Mouse (Mus musculus): ENCODE results near the gene Cfap298. TPM values are rescaled to one million over a fixed set of nuclear protein-coding genes. Genes with fewer than 3 reads are reported as not detected.

Cfap298 gene
- polyA plus RNA-seq, 1 experiment = 58.9 TPM

- H3K36me3 ChIP-seq (ENCODE audit: control insufficient read depth, insufficient read depth, low read length, poor library complexity, severe bottlenecking) = no peaks in the 10 kb centered on the region
- no peak overlapping the region for H3K4me3 ChIP-seq (ENCODE audit: low read depth, low read length)
- H3K27ac ChIP-seq (ENCODE audit: insufficient read depth, low read length) = no peak overlapping the region
- no peaks in the 10 kb centered on the region for H3K27me3 ChIP-seq (ENCODE audit: control insufficient read depth, insufficient read depth, low read length, poor library complexity, severe bottlenecking)
- H3K4me1 ChIP-seq (ENCODE audit: control insufficient read depth, insufficient read depth, low read length) = no peaks in the 10 kb centered on the region
- TF ChIP-seq EP300 (IDR thresholded peaks at IDR 0.05; ENCODE audit: insufficient read depth, low read depth, low read length) (no peak), CTCF (IDR thresholded peaks at IDR 0.05; ENCODE audit: low read depth, low read length) (no peak), POLR2A (IDR thresholded peaks at IDR 0.05; ENCODE audit: insufficient read depth, low read length) (no peak)
- H3K9ac ChIP-seq (ENCODE audit: low read depth, poor library complexity, severe bottlenecking) = no peak overlapping the region
- H3K9me3 ChIP-seq (replicated peaks; ENCODE audit: control insufficient read depth, insufficient read depth, low read length, poor library complexity, severe bottlenecking) = no peaks in the 10 kb centered on the region
These were observed 31.6 kb downstream of the Cfap298 start for GRCm38 (mm10) chr16:90903300-90903699.

- Histone ChIP-seq H3K4me3 (ENCODE audit: low read depth, low read length) (no peak overlapping the region), H3K4me1 (ENCODE audit: control insufficient read depth, insufficient read depth, low read length) (no peaks in the 10 kb centered on the region), H3K9ac (ENCODE audit: low read depth, poor library complexity, severe bottlenecking) (no peak overlapping the region), H3K36me3 (ENCODE audit: control insufficient read depth, insufficient read depth, low read length, poor library complexity, severe bottlenecking) (no peaks in the 10 kb centered on the region), H3K27ac (ENCODE audit: insufficient read depth, low read length) (no peak overlapping the region), H3K27me3 (ENCODE audit: control insufficient read depth, insufficient read depth, low read length, poor library complexity, severe bottlenecking) (no peaks in the 10 kb centered on the region), H3K9me3 (replicated peaks; ENCODE audit: control insufficient read depth, insufficient read depth, low read length, poor library complexity, severe bottlenecking) (no peaks in the 10 kb centered on the region)
- TF ChIP-seq EP300 (IDR thresholded peaks at IDR 0.05; ENCODE audit: insufficient read depth, low read depth, low read length) = no peak
- TF ChIP-seq POLR2A (IDR thresholded peaks at IDR 0.05; ENCODE audit: insufficient read depth, low read length) = no peak
- TF ChIP-seq CTCF (IDR thresholded peaks at IDR 0.05; ENCODE audit: low read depth, low read length) = no peak
These were observed 33.5 kb downstream of the Cfap298 start for GRCm38 (mm10) chr16:90901364-90901763.

GRCm38 (mm10) chr16:90899498-90899897 lies 35.4 kb downstream of the Cfap298 start:
- no peak overlapping the region for H3K27ac ChIP-seq (ENCODE audit: insufficient read depth, low read length)
- H3K27me3 ChIP-seq (ENCODE audit: control insufficient read depth, insufficient read depth, low read length, poor library complexity, severe bottlenecking) = no peaks in the 10 kb centered on the region
- no peaks in the 10 kb centered on the region for H3K9me3 ChIP-seq (replicated peaks; ENCODE audit: control insufficient read depth, insufficient read depth, low read length, poor library complexity, severe bottlenecking)
- TF ChIP-seq EP300 (IDR thresholded peaks at IDR 0.05; ENCODE audit: insufficient read depth, low read depth, low read length) (0 out of 2 replicates have a peak, but pooled peaks have one; percentile 11), CTCF (IDR thresholded peaks at IDR 0.05; ENCODE audit: low read depth, low read length) (no peak)
- no peak overlapping the region for H3K9ac ChIP-seq (ENCODE audit: low read depth, poor library complexity, severe bottlenecking)
- no peaks in the 10 kb centered on the region for H3K4me1 ChIP-seq (ENCODE audit: control insufficient read depth, insufficient read depth, low read length)
- H3K36me3 ChIP-seq (ENCODE audit: control insufficient read depth, insufficient read depth, low read length, poor library complexity, severe bottlenecking) = no peaks in the 10 kb centered on the region
- H3K4me3 ChIP-seq (ENCODE audit: low read depth, low read length) = no peak overlapping the region

- Histone ChIP-seq H3K4me3 (ENCODE audit: low read depth, low read length) (no peak overlapping the region), H3K27ac (ENCODE audit: insufficient read depth, low read length) (no peak overlapping the region), H3K36me3 (ENCODE audit: control insufficient read depth, insufficient read depth, low read length, poor library complexity, severe bottlenecking) (no peaks in the 10 kb centered on the region), H3K4me1 (ENCODE audit: control insufficient read depth, insufficient read depth, low read length) (no peaks in the 10 kb centered on the region), H3K9ac (ENCODE audit: low read depth, poor library complexity, severe bottlenecking) (no peak overlapping the region), H3K27me3 (ENCODE audit: control insufficient read depth, insufficient read depth, low read length, poor library complexity, severe bottlenecking) (no peaks in the 10 kb centered on the region), H3K9me3 (replicated peaks; ENCODE audit: control insufficient read depth, insufficient read depth, low read length, poor library complexity, severe bottlenecking) (no peaks in the 10 kb centered on the region)
- TF ChIP-seq EP300 (IDR thresholded peaks at IDR 0.05; ENCODE audit: insufficient read depth, low read depth, low read length) (no peak), CTCF (IDR thresholded peaks at IDR 0.05; ENCODE audit: low read depth, low read length) (no peak), POLR2A (IDR thresholded peaks at IDR 0.05; ENCODE audit: insufficient read depth, low read length) (no peak)
These were observed 37.3 kb downstream of the Cfap298 start for GRCm38 (mm10) chr16:90897651-90898050.

- H3K36me3 ChIP-seq (ENCODE audit: control insufficient read depth, insufficient read depth, low read length, poor library complexity, severe bottlenecking) = no peaks in the 10 kb centered on the region
- H3K4me3 ChIP-seq (ENCODE audit: low read depth, low read length) = no peak overlapping the region
- TF ChIP-seq EP300 (IDR thresholded peaks at IDR 0.05; ENCODE audit: insufficient read depth, low read depth, low read length) (no peak), CTCF (IDR thresholded peaks at IDR 0.05; ENCODE audit: low read depth, low read length) (no peak), POLR2A (IDR thresholded peaks at IDR 0.05; ENCODE audit: insufficient read depth, low read length) (no peak)
- no peak overlapping the region for H3K27ac ChIP-seq (ENCODE audit: insufficient read depth, low read length)
- H3K9me3 ChIP-seq (replicated peaks; ENCODE audit: control insufficient read depth, insufficient read depth, low read length, poor library complexity, severe bottlenecking) = no peaks in the 10 kb centered on the region
- H3K27me3 ChIP-seq (ENCODE audit: control insufficient read depth, insufficient read depth, low read length, poor library complexity, severe bottlenecking) = no peaks in the 10 kb centered on the region
- H3K9ac ChIP-seq (ENCODE audit: low read depth, poor library complexity, severe bottlenecking) = no peak overlapping the region
- no peaks in the 10 kb centered on the region for H3K4me1 ChIP-seq (ENCODE audit: control insufficient read depth, insufficient read depth, low read length)
These were observed 41.1 kb downstream of the Cfap298 start for GRCm38 (mm10) chr16:90893792-90894191.

GRCm38 (mm10) chr16:90893019-90893418 lies 41.9 kb downstream of the Cfap298 start:
- Histone ChIP-seq H3K4me1 (ENCODE audit: control insufficient read depth, insufficient read depth, low read length) (no peaks in the 10 kb centered on the region), H3K9me3 (replicated peaks; ENCODE audit: control insufficient read depth, insufficient read depth, low read length, poor library complexity, severe bottlenecking) (no peaks in the 10 kb centered on the region), H3K4me3 (ENCODE audit: low read depth, low read length) (no peak overlapping the region), H3K36me3 (ENCODE audit: control insufficient read depth, insufficient read depth, low read length, poor library complexity, severe bottlenecking) (no peaks in the 10 kb centered on the region), H3K27ac (ENCODE audit: insufficient read depth, low read length) (no peak overlapping the region), H3K9ac (ENCODE audit: low read depth, poor library complexity, severe bottlenecking) (no peak overlapping the region), H3K27me3 (ENCODE audit: control insufficient read depth, insufficient read depth, low read length, poor library complexity, severe bottlenecking) (no peaks in the 10 kb centered on the region)
- TF ChIP-seq CTCF (IDR thresholded peaks at IDR 0.05; ENCODE audit: low read depth, low read length) (no peak), EP300 (IDR thresholded peaks at IDR 0.05; ENCODE audit: insufficient read depth, low read depth, low read length) (no peak), POLR2A (IDR thresholded peaks at IDR 0.05; ENCODE audit: insufficient read depth, low read length) (no peak)

All from ES-Bruce4 (cell line).